Mouse (Mus musculus) adipose tissue, adult 10 weeks (tissue): ENCODE data around the gene Ccnj. TPM values are rescaled to one million over a fixed set of nuclear protein-coding genes. Genes with fewer than 3 reads are reported as not detected.

Experiments
- polyA plus RNA-seq: library from polyadenylated mRNA; stranded (reverse); fragments of 350-450 nt; fragmentation: Illumina TruSeq; extraction: RNeasy Lipid Tissue Mini Kit (QIAGEN cat#74804); gene quantifications from one replicate; pipeline ENCODE4 v1.2.3, GENCODE M21; 2014; ENCODE audit warnings: low read depth, low replicate concordance

Ccnj gene
- polyA plus RNA-seq, result 4.6 TPM

DNA sequence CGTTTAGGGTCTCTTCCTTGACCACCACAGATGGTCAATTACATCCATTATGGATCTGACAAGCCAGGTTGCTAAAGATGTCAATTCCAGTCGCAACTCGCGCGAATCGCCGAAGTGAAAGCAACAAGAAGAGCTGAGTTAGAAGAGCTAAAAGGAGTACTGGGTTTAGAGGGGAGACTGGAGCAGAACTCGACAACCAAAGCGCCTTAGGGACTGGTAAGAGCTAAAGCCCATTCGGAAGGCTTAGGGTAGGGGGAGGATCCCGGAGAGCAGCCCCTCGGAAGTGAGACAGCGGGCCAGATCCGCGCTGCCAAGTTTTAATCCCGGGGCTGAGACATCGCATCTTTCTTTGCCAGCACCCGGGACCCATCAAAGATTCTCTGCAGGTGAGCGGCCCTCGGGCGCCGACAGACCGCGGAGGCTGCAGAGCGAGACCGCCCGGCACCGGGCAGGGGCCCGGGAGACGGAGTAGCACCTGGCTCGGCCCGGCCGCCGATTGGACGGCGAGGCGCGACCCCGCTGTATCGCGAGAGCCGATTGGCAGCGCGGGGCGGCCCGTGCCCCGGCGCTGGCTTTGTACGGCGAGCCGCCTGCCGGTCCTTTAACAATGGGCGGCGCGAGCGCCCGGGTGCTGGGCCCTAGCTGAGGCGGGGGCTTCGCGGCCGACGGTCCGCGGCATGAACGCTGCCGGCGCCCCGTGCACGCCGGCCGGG lies at the start of gene Ccnj:
Ccnj (plus strand) TSS at position 577 of the 713 bp plus-strand sequence.

DNA sequence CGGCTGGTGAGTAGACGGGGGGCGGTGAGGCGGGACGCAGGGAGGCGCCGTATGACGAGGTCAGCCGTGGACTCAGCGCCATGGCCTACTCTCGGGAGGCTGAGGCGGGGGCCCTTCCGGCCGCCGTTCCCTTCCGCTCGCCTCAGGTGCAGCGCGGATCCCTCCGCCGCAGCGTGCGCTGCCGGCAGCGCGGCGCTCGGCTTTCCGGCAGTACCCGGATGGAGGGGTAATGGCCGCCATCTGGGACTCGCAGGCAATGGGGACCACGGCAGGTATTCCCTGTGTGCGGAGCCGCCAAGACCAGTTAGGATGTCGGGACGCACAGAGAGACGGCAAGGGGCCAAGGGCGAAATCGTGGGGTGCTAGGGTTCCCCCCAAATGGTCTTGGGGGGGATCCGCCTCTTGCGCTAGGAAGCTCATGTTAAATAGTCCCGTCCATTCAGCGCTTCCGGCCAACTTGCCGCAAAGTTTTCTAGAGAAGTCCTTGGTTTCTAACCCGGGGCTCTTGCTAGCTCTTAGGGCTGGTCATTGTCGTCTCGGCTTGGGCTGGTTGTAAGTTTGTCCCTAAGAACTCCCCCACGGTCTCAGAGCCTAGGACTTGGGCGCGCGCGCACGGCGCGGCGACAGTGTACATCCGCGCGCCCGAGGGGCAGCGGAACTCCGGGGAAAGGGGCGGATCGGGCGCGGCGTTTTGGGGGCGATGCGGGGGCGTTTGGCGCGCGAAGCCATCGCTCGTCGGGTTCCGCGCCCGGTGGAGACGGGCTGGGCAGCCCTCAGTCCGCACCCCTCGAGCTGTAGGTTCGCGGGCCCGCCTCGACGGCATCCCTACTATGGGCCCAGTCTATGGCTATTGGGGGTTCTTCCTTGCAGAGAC lies 63.7 kb downstream of the Ccnj start, which contains the start of gene Zfp518a:
Zfp518a (plus strand) TSS at position 187 of the 874 bp plus-strand sequence.

Other genes starting within 250 kb of the Ccnj start
- gene Aldh18a1, start 242.8 kb upstream of the Ccnj start, polyA plus RNA-seq, result 13.7 TPM
- 11.3 TPM for gene Tctn3, start 219.0 kb upstream of the Ccnj start, polyA plus RNA-seq
- gene Entpd1, start 218.9 kb upstream of the Ccnj start, polyA plus RNA-seq, result 26.6 TPM
- 0.43 TPM for gene Cc2d2b, start 82.5 kb upstream of the Ccnj start, polyA plus RNA-seq
- 9.1 TPM for gene Zfp518a, start 63.4 kb downstream of the Ccnj start, polyA plus RNA-seq
- gene Blnk, start 163.3 kb downstream of the Ccnj start, polyA plus RNA-seq, result 22.4 TPM
- not detected for gene Dntt, start 198.0 kb downstream of the Ccnj start, polyA plus RNA-seq
- not detected for gene Opalin, start 245.8 kb downstream of the Ccnj start, polyA plus RNA-seq